Mouse (Mus musculus): Measurements from ENCODE around the gene Parpbp. TPM values are rescaled to one million over a fixed set of nuclear protein-coding genes. Genes with fewer than 3 reads are reported as not detected.

The Parpbp gene
- total and polyA plus RNA-seq, 2 experiments from 2014 or later, result 0.83 to 7.7 TPM

DNA sequence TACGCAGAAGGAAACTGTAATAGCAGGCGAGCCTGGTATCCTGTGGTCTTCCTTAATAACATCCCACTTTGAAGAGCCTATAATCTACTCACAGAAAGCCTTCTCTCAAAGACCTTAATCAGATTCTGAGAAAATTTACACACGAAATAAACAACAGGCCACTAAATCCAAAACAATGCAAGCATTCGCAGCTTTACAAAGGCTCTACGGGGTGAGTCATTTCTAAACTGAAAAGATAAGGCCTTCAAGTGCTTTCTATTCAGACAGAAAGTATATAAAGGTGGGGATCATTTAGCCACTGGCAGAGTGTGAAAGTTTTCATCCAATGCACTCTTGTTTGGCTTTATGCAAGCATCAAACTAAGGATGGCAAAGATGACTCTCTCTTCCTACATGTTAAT, 56.0 kb downstream of the Parpbp start, which contains the start of gene Pmch:
Gene Pmch (plus strand): TSS at position 301 of the 400 bp plus-strand sequence.
- DNase-seq (ENCODE audit: low spot score) (no peak), ATAC-seq (ENCODE audit: low FRiP score) (no peak)
- no peak for TF ChIP-seq CTCF (IDR thresholded peaks at IDR 0.05)
- Histone ChIP-seq H3K27me3 (ENCODE audit: insufficient read depth, low read length) (no peaks in the 10 kb centered on the region), H3K4me1 (ENCODE audit: insufficient read depth, low read length) (no peaks in the 10 kb centered on the region), H3K27ac (ENCODE audit: low read depth, low read length) (no peak within 1 kb of the TSS), H3K36me3 (ENCODE audit: insufficient read depth, low read length) (no peaks in the 10 kb centered on the region), H3K9me3 (ENCODE audit: low read length) (no peaks in the 10 kb centered on the region), H3K4me3 (ENCODE audit: low read depth, low read length) (no peak within 1 kb of the TSS), H3K4me2 (ENCODE audit: low read depth, low read length, poor library complexity, severe bottlenecking) (no peak within 1 kb of the TSS), H3K9ac (replicated peaks; ENCODE audit: low read length, poor library complexity, severe bottlenecking) (no peak within 1 kb of the TSS)
- 33% methylated on average over 5 of the region's 5 CpGs for WGBS

DNA sequence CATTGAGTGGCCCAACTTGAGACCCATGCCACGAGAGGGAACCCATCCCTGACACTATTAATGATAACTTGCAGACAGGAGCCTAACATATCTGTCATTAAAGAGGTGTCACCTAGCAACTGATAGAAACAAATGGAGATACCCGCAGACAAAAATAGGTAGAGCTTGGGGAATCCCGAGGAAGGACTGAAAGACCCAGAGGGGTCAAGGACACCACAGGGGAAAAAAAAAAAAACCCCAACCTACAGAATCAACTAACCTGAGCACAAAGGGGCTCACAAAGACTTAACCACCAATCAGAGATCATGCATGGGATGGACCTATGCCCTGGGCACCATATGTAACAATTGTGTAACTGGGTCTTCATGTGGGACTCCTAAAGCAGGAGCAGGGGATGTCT, 79.4 kb downstream of the Parpbp start:
- no peak overlapping the region for H3K27ac ChIP-seq (ENCODE audit: low read depth, low read length)
- no peaks in the 10 kb centered on the region for H3K36me3 ChIP-seq (ENCODE audit: insufficient read depth, low read length)
- no peak overlapping the region for H3K9ac ChIP-seq (replicated peaks; ENCODE audit: low read length, poor library complexity, severe bottlenecking)
- no peak overlapping the region for H3K4me2 ChIP-seq (ENCODE audit: low read depth, low read length, poor library complexity, severe bottlenecking)
- TF ChIP-seq CTCF (IDR thresholded peaks at IDR 0.05), result no peak
- ATAC-seq (ENCODE audit: low FRiP score) (no peak), DNase-seq (ENCODE audit: low spot score) (no peak)
- no peak overlapping the region for H3K4me3 ChIP-seq (ENCODE audit: low read depth, low read length)
- WGBS, result 86% methylated on average over 3 of the region's 3 CpGs
- no peaks in the 10 kb centered on the region for H3K9me3 ChIP-seq (ENCODE audit: low read length)
- no peaks in the 10 kb centered on the region for H3K4me1 ChIP-seq (ENCODE audit: insufficient read depth, low read length)
- H3K27me3 ChIP-seq (ENCODE audit: insufficient read depth, low read length), result no peaks in the 10 kb centered on the region

DNA sequence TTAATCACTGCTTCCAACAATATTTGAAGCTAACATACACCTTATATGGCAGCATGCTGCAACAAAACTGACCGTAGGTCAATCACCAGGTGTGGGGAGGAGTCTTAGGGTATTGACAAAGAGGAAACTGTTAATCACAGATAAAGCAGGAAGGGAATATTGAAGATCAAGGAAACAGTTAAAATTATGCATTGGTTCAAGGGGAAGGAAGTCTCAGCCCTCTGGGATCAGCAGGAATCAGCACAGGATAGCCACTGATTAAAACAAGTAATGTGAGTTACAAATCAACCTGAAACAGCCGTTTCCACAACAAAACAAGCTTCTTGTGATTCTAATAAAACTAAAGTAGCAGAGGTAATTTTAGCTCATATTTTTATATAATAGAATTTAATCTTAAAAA, 81.9 kb downstream of the Parpbp start:
- H3K27me3 ChIP-seq (ENCODE audit: insufficient read depth, low read length), result no peaks in the 10 kb centered on the region
- 76% methylated on average over 2 of the region's 2 CpGs for WGBS
- no peak for TF ChIP-seq CTCF (IDR thresholded peaks at IDR 0.05)
- no peaks in the 10 kb centered on the region for H3K36me3 ChIP-seq (ENCODE audit: insufficient read depth, low read length)
- H3K27ac ChIP-seq (ENCODE audit: low read depth, low read length), result no peak overlapping the region
- DNase-seq (ENCODE audit: low spot score) (no peak), ATAC-seq (ENCODE audit: low FRiP score) (no peak)
- no peak overlapping the region for H3K4me2 ChIP-seq (ENCODE audit: low read depth, low read length, poor library complexity, severe bottlenecking)
- H3K9ac ChIP-seq (replicated peaks; ENCODE audit: low read length, poor library complexity, severe bottlenecking), result no peak overlapping the region
- no peaks in the 10 kb centered on the region for H3K4me1 ChIP-seq (ENCODE audit: insufficient read depth, low read length)
- H3K9me3 ChIP-seq (ENCODE audit: low read length), result no peaks in the 10 kb centered on the region
- no peak overlapping the region for H3K4me3 ChIP-seq (ENCODE audit: low read depth, low read length)

DNA sequence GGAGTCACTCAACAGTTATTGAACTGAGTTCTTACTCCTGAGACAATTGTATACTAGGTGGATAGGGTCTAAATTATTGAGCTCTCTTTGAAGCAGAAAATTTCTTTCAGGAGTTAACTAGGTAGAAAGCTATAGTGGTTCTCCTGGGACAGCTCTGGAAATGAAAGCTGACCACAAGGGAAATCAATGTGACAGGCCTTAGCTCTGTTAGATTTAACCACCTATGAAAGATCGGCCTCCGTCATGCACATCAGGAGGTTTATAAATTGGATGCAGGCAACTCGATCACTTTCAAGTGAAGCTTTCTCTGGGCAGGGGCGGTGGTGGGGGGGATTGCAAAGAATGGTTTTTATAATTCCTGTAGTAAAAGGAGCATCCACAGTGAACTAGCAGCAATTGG, 83.3 kb downstream of the Parpbp start:
- H3K27me3 ChIP-seq (ENCODE audit: insufficient read depth, low read length), result no peaks in the 10 kb centered on the region
- no peaks in the 10 kb centered on the region for H3K9me3 ChIP-seq (ENCODE audit: low read length)
- no peak overlapping the region for H3K4me3 ChIP-seq (ENCODE audit: low read depth, low read length)
- no peak overlapping the region for H3K9ac ChIP-seq (replicated peaks; ENCODE audit: low read length, poor library complexity, severe bottlenecking)
- 73% methylated on average over 4 of the region's 4 CpGs for WGBS
- no peak overlapping the region for H3K4me2 ChIP-seq (ENCODE audit: low read depth, low read length, poor library complexity, severe bottlenecking)
- no peak overlapping the region for H3K27ac ChIP-seq (ENCODE audit: low read depth, low read length)
- ATAC-seq (ENCODE audit: low FRiP score) (no peak), DNase-seq (ENCODE audit: low spot score) (peak; percentile 38)
- H3K36me3 ChIP-seq (ENCODE audit: insufficient read depth, low read length), result no peaks in the 10 kb centered on the region
- no peaks in the 10 kb centered on the region for H3K4me1 ChIP-seq (ENCODE audit: insufficient read depth, low read length)
- no peak for TF ChIP-seq CTCF (IDR thresholded peaks at IDR 0.05)

DNA sequence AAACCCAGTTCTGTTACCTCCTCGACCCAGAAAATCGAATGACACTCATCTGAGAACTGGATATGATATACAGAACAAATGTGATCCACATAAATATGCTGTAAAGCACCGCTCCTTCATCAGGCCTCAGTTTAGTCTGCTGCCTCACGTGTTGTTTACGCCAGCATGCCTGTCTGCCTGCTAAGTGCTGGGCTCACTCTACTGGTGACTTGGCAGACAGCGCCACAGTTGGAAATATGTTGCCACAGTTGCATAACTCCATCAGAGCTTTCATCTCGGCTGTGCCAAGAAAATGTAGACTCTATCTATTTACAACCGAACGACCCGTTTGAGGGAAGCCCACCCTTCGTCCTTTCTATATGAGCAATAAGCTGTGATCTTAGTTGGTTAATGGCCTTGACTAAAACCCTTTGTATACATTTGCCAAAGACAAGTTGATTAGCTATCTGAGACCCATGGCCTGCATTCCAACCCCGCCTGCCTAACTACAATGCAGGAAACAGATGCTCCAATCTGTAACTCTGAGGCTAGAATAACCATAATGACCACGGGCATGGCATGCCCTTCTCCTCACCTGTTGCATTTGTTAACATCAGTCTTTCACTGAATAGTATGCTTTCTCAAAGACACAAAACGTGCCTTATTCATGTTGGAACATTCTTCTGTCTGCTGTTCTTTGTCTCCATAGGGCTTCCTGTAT, 89.6 kb downstream of the Parpbp start:
- H3K4me2 ChIP-seq (ENCODE audit: low read depth, low read length, poor library complexity, severe bottlenecking), result no peak overlapping the region
- H3K27me3 ChIP-seq (ENCODE audit: insufficient read depth, low read length), result no peaks in the 10 kb centered on the region
- no peak overlapping the region for H3K9ac ChIP-seq (replicated peaks; ENCODE audit: low read length, poor library complexity, severe bottlenecking)
- no peak for TF ChIP-seq CTCF (IDR thresholded peaks at IDR 0.05)
- 81% methylated on average over 14 of the region's 14 CpGs for WGBS
- H3K36me3 ChIP-seq (ENCODE audit: insufficient read depth, low read length), result no peaks in the 10 kb centered on the region
- no peaks in the 10 kb centered on the region for H3K9me3 ChIP-seq (ENCODE audit: low read length)
- no peak overlapping the region for H3K4me3 ChIP-seq (ENCODE audit: low read depth, low read length)
- DNase-seq (ENCODE audit: low spot score) (peak; percentile 22), ATAC-seq (ENCODE audit: low FRiP score) (no peak)
- no peak overlapping the region for H3K27ac ChIP-seq (ENCODE audit: low read depth, low read length)
- no peaks in the 10 kb centered on the region for H3K4me1 ChIP-seq (ENCODE audit: insufficient read depth, low read length)

DNA sequence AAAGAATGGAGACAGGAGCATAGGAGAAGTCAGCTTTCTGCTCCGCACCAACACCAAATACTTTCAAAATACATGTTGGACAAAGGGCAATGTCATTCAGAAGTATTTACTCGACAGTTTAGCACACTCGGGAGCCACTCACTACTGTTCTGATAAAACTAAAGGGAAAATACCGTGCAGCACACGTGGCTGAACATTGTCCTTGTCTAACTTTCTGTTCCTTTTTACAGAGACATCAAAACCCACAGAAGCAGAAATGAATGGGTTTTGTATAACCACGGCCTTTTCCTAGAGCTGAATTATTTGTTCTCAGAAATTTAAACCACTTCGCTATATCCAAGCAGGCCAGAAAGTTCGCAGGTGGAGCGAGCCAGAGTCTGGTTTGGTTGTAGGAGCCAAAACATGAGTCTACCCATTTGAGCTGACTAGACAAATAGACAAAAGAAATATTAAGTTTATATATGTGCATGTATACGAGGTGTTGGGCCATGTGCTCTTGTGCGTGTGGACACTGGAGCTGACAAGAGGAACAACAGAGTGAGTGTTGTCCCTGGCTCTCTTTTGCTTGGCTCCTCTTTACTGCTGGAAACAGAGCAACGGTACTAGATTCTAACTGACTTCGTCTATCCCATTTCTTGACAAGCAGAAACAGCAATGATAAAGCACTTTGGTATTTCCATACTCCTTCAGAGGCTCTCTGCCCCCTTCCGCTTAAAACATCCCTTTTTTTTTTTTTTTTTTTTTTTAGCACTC, 92.3 kb downstream of the Parpbp start:
- no peaks in the 10 kb centered on the region for H3K36me3 ChIP-seq (ENCODE audit: insufficient read depth, low read length)
- 83% methylated on average over 14 of the region's 14 CpGs for WGBS
- TF ChIP-seq CTCF (IDR thresholded peaks at IDR 0.05), result no peak

More for the DNA sequence above, 92.3 kb downstream of the Parpbp start:
- no peak for ATAC-seq (ENCODE audit: low FRiP score)
- no peak overlapping the region for H3K4me3 ChIP-seq (ENCODE audit: low read depth, low read length)
- no peaks in the 10 kb centered on the region for H3K4me1 ChIP-seq (ENCODE audit: insufficient read depth, low read length)
- no peak for DNase-seq (ENCODE audit: low spot score)
- no peak overlapping the region for H3K4me2 ChIP-seq (ENCODE audit: low read depth, low read length, poor library complexity, severe bottlenecking)
- H3K27ac ChIP-seq (ENCODE audit: low read depth, low read length), result no peak overlapping the region
- no peaks in the 10 kb centered on the region for H3K9me3 ChIP-seq (ENCODE audit: low read length)
- no peak overlapping the region for H3K9ac ChIP-seq (replicated peaks; ENCODE audit: low read length, poor library complexity, severe bottlenecking)
- no peaks in the 10 kb centered on the region for H3K27me3 ChIP-seq (ENCODE audit: insufficient read depth, low read length)
